Mouse (Mus musculus) lung, adult 2 months (tissue): ENCODE measurements around the gene Ngfr.

ENCODE experiments used
- CTCF ChIP-seq: fragments of 200-500 bp; IDR thresholded peaks from 2 replicates; pipeline ENCODE4 v1.5.1; 2011; ENCODE audit warnings: mild to moderate bottlenecking, low read length, control low read depth; ENCODE audit not compliant: insufficient read depth
- POLR2A ChIP-seq: fragments of 200-500 bp; IDR thresholded peaks from 2 replicates; pipeline ENCODE4 v1.6.1; 2011; ENCODE audit warnings: low read depth, mild to moderate bottlenecking, control low read depth, low read length, borderline replicate concordance; ENCODE audit errors: extremely low read depth

- TF ChIP-seq CTCF: no peak
- TF ChIP-seq POLR2A: no peak
Measured at GRCm38 (mm10) chr11:95582193-95582592, 5.3 kb downstream of the Ngfr start.
